Mouse (Mus musculus): Measurements from ENCODE around the gene Soat2.

Soat2 gene

DNA sequence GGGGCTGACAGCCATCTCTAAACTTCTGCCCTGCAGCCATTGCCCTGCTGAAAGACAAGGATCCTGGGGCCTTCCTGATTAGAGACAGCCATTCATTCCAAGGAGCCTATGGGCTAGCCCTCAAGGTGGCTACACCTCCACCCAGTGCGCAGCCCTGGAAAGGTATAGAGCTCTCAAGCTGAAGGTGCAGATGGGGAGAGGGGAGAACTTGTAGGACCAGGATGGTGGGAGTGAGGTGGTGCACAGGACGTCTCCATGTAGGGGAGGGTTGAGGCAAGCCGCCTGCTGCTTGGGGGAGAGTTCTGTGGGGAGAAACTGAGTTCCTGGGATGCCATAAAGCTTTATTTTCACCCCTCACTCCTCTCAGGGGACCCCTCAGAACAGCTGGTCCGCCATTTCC, 36.7 kb upstream of the Soat2 start:
- no peak for DNase-seq (ENCODE audit: low read depth, low spot score)

GRCm38 (mm10) chr15:102114651-102115260, 35.6 kb upstream of the Soat2 start:
- DNase-seq (ENCODE audit: low read depth, low spot score): no peak

- DNase-seq (ENCODE audit: low read depth, low spot score): no peak
Measured at GRCm38 (mm10) chr15:102115731-102116231, 34.5 kb upstream of the Soat2 start.

DNA sequence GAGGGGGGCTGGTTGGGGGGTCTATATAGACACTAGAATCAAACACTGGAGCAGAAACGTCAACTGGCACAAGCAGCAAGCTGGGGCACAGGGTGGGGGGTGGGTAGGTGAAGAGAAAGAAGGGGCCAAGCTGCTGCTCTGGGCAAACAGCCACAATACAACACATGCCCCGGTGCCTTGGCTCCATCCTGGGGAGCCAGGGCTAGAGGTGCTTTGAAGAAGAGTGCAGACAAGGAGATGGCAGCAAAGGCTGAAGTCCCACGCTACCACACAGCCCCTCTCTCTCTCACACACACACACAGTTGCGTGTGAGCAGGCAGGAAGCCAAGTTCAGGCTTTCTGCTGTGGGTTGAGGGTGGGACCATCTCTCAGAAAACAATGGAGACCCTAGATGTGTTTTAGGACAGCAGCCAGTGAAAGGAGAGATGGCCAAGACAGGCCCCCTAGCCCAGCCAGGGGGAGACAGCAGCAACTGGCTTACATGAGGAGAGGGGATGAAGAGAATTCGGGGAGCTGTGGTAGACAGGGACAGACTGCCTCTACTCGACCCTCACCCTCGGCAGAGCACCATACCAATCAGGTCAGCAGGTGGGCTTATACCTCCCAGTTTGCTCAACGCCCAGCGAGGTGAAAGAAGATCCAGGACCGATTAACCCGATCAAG, 33.4 kb upstream of the Soat2 start:
- DNase-seq (ENCODE audit: low read depth, low spot score): no peak

DNA sequence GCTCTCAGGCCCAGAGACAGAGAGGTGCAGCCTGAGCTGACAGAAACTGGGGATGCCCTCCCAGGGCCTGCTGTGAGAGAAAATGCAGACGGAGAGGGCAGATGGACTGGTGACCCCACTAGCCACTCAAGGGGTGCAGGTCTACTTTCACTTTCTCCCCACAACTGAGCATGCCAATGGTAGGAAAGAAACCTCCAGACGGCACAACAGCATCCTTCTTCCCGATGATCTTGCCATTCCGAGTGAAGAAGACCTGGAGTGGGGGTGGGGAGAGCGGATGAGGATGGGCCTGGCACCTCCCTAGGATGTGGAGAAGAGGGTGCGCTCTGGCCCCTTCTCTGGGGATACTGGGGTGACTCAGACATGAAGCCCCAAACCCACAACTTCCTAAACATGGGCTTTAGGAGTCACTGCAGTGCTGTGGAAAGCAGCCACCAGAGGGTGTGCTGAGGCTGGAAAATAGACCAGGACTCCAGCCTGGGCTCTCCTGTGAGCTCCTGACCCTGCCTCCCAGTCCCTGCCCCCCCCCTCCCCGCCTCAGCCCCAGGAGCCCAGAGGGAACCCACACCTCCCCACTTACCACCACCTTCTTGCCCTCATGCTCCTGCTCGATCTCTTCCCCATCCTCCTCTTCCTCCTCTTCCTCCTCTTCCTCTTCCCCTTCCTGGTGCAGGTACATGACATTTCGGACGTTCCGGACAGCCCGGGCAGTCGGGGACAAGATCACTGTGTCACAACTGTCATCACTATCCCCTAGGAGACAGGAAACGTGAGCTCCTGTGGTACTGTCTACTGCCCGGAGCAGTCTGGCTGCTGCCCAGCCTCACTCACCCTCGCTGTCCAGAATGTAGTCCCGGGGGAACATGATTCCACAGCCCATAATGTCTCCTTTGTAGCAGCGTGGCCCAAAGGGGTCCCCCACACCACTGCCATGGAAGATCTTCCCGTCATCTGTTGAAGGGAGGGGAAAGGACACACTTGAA, 32.6 kb upstream of the Soat2 start:
- no peak for DNase-seq (ENCODE audit: low read depth, low spot score)

DNA sequence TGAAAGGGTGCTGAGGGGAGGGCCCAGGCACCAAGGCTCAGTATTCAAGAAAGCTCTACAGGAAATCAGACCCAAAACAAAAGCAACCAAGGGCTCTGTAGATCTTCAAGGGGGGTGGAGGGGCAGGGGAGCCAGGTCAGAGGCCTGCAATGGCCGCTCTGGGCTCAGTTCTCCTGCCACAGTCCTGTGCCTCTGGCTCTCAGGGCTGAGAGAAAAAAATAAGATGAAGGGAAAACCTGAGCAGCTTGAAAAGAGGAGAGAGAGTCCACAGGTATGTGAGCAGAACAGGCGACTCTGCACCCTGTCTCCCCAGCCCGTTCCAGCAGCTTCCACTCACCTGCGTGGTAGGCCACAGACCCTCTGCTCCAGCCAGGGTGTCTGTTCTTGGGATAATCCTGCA, 31.7 kb upstream of the Soat2 start:
- DNase-seq (ENCODE audit: low read depth, low spot score): no peak

GRCm38 (mm10) chr15:102119121-102119830, 31.1 kb upstream of the Soat2 start:
- DNase-seq (ENCODE audit: low read depth, low spot score): no peak

DNA sequence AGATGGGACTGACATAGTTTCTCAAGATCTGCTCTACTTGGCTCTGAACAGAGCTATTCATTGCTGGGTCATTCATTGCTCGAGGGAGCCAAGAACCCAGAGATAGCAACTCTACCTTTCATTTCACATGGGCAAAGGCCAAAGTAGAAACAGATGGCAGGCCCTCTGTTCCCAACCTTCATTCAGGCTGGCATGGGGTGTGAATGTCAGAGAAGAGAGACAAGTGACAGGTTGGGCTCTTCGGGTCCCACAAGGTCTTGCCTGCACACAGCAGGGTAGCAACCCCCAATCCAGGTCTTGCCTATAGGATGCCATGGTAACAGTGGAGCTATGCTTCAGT, 30.5 kb upstream of the Soat2 start:
- no peak for DNase-seq (ENCODE audit: low read depth, low spot score)

DNA sequence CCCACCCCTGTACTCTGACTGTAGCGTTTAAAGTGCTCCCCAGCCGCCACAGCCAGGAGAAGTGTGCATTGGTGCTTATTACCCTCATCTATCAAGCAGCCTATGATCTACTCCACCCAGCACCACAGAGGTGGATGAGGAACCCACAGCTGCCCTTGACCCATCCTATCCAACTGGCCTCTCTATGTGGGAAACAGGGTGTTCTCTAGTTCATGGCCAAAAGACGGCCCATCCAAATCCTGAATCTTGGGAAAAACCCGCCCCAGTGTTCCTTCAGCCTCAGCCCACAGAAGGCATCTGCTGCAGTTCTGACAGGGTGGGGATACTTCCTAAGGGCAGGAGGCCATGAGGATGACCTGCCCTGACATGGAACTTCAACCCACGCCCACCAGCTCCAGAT, 29.8 kb upstream of the Soat2 start:
- DNase-seq (ENCODE audit: low read depth, low spot score): no peak

GRCm38 (mm10) chr15:102126303-102126702, 24.0 kb upstream of the Soat2 start:
- no peak for DNase-seq (ENCODE audit: low read depth, low spot score)

- no peak for DNase-seq (ENCODE audit: low read depth, low spot score)
Measured at GRCm38 (mm10) chr15:102133314-102133713, 17.0 kb upstream of the Soat2 start.

- no peak for DNase-seq (ENCODE audit: low read depth, low spot score)
Measured at GRCm38 (mm10) chr15:102134709-102135108, 15.6 kb upstream of the Soat2 start.

- no peak for DNase-seq (ENCODE audit: low read depth, low spot score)
Measured at GRCm38 (mm10) chr15:102135522-102136128, 14.7 kb upstream of the Soat2 start.

GRCm38 (mm10) chr15:102136129-102136758, 14.1 kb upstream of the Soat2 start, which contains the start of gene Spryd3:
TSS of gene Spryd3 (minus strand) at chr15:102136234.
- DNase-seq (ENCODE audit: low read depth, low spot score): peak; percentile 96

DNA sequence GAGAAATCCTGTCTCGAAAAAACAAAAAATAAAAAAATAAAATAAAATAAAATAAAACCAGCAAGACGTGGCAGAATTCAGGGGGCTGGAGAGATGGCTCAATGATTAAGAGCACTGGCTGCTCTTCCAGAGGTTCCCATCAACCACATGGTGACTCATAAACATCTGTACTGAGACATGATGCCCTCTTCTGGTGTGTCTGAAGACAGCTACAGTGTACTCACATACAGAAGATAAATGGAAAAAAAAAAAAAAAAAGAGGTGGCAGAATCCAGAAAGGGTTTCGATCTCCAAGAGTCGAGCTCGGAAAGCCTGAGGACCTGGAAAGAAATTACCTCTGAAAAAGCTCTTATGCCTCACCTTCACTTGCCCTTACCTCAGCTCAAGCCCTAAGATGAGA, 9.2 kb upstream of the Soat2 start:
- no peak for DNase-seq (ENCODE audit: low read depth, low spot score)

DNA sequence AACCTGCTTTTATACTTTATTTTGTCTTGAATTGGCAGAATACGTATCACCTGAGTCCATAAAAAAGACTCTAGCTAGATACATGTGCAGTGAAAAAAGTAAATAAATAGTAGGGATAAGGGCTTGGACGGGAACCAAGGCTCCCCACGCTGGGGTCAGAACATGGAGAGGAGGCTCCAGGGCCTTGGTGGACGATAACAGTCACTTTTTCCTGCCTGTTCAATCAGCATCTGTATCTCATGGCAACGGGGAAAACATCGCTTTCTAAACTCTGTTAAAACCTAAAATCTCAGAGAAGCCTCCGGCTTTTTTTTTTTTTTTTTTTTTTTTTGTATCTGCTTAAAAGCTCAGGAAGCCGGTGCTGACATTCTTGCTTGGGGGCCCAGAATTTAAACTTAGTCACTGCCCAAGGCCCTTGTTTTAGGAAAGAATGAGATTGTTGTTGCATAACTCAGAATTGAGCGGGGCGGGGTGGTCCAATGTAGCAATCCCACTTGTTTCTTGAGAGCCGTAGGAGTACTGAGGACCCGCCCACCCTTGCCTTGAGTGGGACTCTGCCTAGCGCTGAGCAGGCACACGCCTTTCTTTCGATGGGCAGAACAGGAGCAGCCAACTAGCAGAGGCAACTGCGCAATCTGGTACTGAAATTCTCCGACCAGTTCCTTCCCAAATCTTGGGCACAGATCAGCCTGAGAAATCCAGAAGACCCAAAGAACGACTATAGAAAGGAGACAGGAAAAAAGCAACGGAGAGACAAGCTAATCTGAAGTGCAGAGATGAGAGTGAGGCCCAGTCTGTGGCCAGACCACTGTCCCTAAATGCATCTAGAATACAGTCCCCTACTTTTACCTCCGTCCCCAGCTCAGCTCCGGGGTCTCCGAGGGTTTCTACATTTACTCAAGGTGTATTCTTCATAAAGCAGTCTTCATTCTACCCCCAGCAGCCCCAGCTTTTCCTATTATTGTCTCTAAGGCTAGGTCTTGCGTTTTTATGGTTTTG, 7.1 kb upstream of the Soat2 start:
- no peak for DNase-seq (ENCODE audit: low read depth, low spot score)

DNA sequence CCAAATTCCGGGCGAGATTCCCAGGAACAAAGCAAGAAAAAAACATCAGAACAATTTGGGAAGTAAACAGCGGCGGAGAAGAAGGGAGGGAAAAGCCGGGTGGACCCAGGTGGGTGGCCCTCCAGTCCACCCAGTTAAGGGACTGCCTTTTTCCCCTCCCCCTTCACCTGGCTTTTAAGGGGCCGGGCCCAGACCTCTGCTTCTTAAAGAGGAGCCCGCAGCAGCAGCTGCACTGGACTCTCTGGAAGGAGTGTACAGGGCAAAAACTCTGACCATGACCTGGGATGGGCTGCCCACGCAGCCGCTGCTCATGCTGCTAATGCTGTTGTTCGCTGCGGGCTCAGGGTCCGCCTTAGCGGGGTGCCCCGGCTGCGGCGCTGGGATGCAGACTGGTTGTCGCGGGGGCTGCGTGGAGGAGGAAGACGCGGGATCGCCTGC, 6.0 kb upstream of the Soat2 start, which contains the start of gene Igfbp6:
TSS of gene Igfbp6 (plus strand) at position 89 of the 438 bp plus-strand sequence.
- DNase-seq (ENCODE audit: low read depth, low spot score): no peak

DNA sequence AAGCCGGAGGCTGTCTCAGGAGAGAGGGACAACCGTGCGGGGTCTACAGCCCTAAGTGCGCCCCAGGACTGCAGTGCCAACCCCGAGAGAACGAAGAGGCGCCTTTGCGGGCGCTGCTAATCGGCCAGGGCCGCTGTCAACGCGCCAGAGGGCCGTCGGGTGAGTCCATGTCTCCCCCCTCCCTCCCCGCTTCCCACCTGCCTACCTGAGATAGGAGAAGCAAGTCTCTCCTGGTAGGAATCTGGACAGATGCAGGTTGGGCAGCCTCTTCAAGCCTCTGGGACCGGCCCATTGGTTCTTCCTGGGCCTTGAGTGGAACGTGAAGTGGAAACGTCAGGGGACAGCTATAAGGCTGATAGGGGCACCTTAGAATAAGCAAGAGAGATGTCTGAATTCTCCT, 5.6 kb upstream of the Soat2 start:
- no peak for DNase-seq (ENCODE audit: low read depth, low spot score)

DNA sequence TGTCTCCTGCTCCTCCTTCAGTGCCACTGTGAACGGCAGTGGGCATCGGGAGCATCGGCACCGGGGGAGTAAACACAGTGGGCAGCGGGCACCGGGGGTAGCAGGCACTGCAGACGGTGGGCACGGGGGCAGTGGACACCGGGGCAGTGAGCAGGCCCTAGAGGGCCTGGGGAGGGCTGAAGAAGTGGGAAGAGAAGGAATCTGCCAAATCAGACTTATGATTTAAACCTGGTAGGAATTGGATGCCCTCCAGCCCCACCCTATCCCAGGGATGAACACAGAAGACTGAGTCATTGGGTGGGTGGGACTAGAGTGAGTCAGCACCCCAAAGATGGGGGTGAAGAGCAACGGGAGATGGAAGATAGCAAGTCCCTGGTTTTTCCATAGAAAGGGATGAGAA, 5.0 kb upstream of the Soat2 start:
- DNase-seq (ENCODE audit: low read depth, low spot score): no peak

Measured in retina, postnatal 7 days (tissue).